Mouse (Mus musculus) skeletal muscle tissue, adult 2 months (tissue): ENCODE data around the gene Fam181a.

ENCODE experiments used
- DNase-seq: peaks from one replicate; pipeline ENCODE4 v3.0.0-alpha.2; 2012; ENCODE audit warnings: low read depth, low spot score

Fam181a gene

GRCm38 (mm10) chr12:103356415-103356748 lies 45.6 kb downstream of the Fam181a start:
- no peak for DNase-seq

- DNase-seq, result peak; percentile 85
Observed at GRCm38 (mm10) chr12:103358216-103358615, 47.4 kb downstream of the Fam181a start.

- peak; percentile 94 for DNase-seq
Observed at GRCm38 (mm10) chr12:103358951-103359801, 48.4 kb downstream of the Fam181a start.

- DNase-seq, result peak; percentile 67
Observed at GRCm38 (mm10) chr12:103360812-103361211, 50.0 kb downstream of the Fam181a start.

- peak; percentile 62 for DNase-seq
Observed at GRCm38 (mm10) chr12:103361539-103362307, 50.9 kb downstream of the Fam181a start.

- DNase-seq, result peak; percentile 93
Observed at GRCm38 (mm10) chr12:103362336-103362735, 51.6 kb downstream of the Fam181a start.
